Mouse (Mus musculus) bone marrow, adult 2 months (tissue): ENCODE measurements around the gene Mpst. TPM values are rescaled to one million over a fixed set of nuclear protein-coding genes. Genes with fewer than 3 reads are reported as not detected.

Experiments
- H3K27ac ChIP-seq: fragments of 200-500 bp; 2 replicates; pipeline ENCODE4 v1.5.1; 2012; ENCODE audit warnings: low read depth, mild to moderate bottlenecking, control low read depth, inconsistent platforms, low read length; ENCODE audit not compliant: control insufficient read depth, poor library complexity, insufficient read depth
- H3K4me1 ChIP-seq: fragments of 200-500 bp; 2 replicates; pipeline ENCODE4 v1.6.1; 2011; ENCODE audit warnings: low read length; ENCODE audit not compliant: control insufficient read depth, insufficient read depth
- H3K4me3 ChIP-seq: fragments of 200-500 bp; replicated peaks from 2 replicates; pipeline ENCODE3; 2011; ENCODE audit warnings: mild to moderate bottlenecking, low read depth, low read length, control low read depth; ENCODE audit not compliant: control insufficient read depth
- CTCF ChIP-seq: fragments of 200-500 bp; IDR thresholded peaks from 2 replicates; pipeline ENCODE4 v1.5.1; 2011; ENCODE audit warnings: low read length, control low read depth; ENCODE audit not compliant: control insufficient read depth, insufficient read depth
- POLR2A ChIP-seq: fragments of 200-500 bp; IDR thresholded peaks from 2 replicates; pipeline ENCODE4 v1.6.1; 2011; ENCODE audit warnings: low read depth, mild to moderate bottlenecking, control low read depth, low read length, borderline replicate concordance; ENCODE audit not compliant: control insufficient read depth
- WGBS: fragments of 180-500 bp; shearing (Covaris S2); methylation state at CpG from one replicate; pipeline ENCODE4 v1.1.7; 2018; 5-methylcytosine and 5-hydroxymethylcytosine counted together
- polyA plus RNA-seq: library from polyadenylated mRNA; stranded (reverse); fragments of >200 nt; gene quantifications from 2 replicates; pipeline ENCODE4 v1.2.4, GENCODE M21; 2011; ENCODE audit warnings: low replicate concordance; ENCODE audit not compliant: missing spikeins, insufficient read depth, insufficient read length

The Mpst gene
- polyA plus RNA-seq, 1 experiment, result 49.5 TPM

DNA sequence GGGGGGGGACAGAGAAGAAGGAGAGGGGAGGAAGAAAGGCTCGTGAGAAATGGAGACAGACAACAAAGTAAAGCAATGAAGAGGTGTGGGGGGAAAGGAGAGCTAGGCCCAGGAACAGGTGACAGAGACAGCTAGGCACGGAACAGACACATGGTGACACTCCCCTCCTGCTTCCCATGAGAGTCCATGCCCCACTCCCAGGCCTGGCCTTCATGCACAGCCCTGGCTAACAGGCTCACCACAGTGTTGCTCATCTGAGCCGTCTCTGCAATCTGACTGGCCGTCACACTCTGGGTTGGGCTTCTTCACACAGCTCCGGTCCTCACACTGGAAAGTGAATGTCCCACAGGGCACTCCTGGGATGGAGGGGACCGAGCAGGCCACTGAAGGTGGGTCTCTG, 37.6 kb downstream of the Mpst start:
- TF ChIP-seq CTCF (no peak), POLR2A (no peak)
- Histone ChIP-seq H3K4me3 (no peak overlapping the region), H3K4me1 (peaks cover 3% of the 10 kb centered on the region; the same call in 1 of the 2 replicates), H3K27ac (no peak overlapping the region)
- WGBS, result 75% methylated on average over 6 of the region's 6 CpGs

DNA sequence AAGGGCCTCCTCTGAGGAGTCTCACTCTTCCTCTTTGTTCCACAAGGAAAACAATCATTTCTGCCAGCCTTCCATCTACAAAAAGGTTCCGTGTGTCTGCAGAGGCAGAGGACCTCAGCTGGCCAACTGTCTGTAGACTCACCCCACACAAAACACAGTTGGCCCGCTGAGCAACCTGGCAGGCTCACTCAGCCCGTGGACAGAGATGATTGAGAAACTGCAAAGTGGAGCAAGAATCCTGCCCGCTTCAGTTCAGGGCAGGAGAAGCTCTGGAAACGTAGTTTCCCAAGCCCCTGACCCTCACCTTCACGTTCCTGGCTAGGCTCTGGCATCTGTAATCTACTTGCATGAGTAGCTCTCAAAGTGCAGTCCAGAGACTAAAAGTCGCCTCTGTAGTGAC, 40.9 kb downstream of the Mpst start:
- H3K4me3 ChIP-seq, result no peak overlapping the region
- H3K27ac ChIP-seq, result no peak overlapping the region
- TF ChIP-seq CTCF (no peak), POLR2A (no peak)
- no peaks in the 10 kb centered on the region; the same call in 1 of the 2 replicates for H3K4me1 ChIP-seq
- 41% methylated on average over 7 of the region's 7 CpGs for WGBS

DNA sequence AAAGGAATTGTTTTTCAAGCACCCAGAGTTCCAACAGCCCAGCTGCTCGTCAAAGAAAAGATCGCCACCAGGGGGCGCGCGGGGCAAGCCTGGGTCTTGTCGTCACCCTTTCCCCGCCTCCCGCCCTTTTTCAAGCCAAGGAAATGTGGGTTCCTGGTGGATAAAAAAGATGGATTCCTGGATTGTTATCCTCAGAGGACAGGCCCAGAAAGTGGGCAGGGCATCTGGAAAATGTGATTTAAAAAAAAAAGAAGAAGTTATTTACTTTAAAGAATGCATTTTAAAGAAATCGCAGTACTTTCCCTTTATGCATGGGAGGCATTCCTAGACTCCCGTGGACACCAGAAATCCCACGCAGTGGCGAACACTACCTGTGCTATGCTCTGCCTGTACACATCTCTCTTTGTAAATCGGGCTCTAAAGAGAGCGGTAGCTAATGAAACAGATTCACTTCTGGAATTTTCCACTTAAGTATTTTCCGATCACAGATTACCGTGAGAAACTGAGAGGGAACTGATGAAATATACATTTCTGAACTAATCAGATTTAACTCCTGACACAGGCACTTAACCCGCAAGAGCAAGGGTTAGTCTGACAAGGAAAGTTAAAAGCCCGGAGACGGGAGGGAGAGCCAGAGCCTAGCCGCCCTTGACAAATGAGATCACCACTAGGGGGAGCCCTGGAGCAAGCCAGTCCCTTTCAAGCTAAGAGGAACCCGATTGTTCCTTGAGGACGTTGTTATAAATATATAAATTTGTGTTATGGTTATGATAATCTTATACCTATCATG, 41.7 kb downstream of the Mpst start:
- under 1% methylated on average over 22 of the region's 22 CpGs for WGBS
- Histone ChIP-seq H3K4me3 (peak overlapping the region; percentile 79), H3K4me1 (no peaks in the 10 kb centered on the region; the same call in 1 of the 2 replicates), H3K27ac (no peak overlapping the region)
- TF ChIP-seq POLR2A, result no peak
- peak; percentile 87 for TF ChIP-seq CTCF

DNA sequence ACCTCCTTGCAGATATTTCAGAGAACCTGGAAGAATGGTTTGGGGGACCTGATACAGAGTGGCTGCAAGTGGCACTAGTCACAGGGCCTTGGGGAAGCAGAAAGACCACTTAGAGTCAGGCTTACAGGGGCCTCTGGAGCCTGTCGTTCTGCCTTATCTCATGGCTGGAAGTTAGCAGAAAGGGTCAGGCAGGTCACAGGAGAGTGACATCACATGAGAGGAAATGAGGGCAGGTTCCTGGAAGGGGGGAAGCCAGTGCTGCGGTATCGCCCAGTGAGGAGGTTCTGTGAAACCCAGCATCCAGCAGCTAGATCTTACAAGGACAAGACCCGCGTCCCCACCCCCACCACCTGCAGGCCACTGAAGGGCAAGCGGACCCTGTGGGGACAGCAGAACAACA, 42.9 kb downstream of the Mpst start:
- WGBS, result 40% methylated on average over 6 of the region's 6 CpGs
- Histone ChIP-seq H3K4me1 (no peaks in the 10 kb centered on the region; the same call in 1 of the 2 replicates), H3K4me3 (no peak overlapping the region), H3K27ac (no peak overlapping the region)
- no peak for TF ChIP-seq POLR2A
- no peak for TF ChIP-seq CTCF

DNA sequence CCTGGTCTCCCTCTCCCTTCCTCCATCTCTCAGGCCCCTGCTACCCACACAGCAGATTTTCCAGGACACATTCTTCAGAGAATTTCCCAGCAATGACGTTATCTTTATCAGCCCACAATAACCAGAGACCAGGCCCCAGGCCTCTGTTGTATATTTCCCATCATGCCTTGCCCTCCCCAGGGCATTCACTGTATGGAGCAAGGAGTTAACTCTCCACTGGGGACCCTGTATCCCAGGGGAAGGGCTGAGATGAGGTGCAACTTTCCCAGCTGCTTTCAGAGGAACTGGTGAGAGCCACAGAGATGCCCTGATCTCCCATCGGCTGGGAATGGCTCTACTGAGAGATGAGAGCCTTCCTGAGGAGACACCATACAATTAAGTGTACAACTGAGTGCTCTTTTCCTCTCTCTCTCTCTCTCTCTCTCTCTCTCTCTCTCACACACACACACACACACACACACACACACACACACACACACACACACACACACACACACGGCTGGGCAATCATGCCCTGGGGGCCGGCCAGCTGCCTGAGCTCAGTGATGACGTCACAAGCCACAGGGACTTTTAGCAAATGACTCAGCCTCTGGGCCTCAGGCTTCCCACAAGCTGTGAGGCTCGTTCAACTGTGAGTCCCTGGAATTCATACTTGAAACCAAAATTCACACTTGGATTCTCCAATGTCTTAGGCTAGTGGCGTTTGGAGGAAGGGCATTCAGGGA, 43.6 kb downstream of the Mpst start:
- Histone ChIP-seq H3K27ac (no peak overlapping the region), H3K4me1 (no peaks in the 10 kb centered on the region; the same call in 1 of the 2 replicates), H3K4me3 (no peak overlapping the region)
- TF ChIP-seq POLR2A (no peak), CTCF (no peak)
- 11% methylated on average over 7 of the region's 7 CpGs for WGBS

DNA sequence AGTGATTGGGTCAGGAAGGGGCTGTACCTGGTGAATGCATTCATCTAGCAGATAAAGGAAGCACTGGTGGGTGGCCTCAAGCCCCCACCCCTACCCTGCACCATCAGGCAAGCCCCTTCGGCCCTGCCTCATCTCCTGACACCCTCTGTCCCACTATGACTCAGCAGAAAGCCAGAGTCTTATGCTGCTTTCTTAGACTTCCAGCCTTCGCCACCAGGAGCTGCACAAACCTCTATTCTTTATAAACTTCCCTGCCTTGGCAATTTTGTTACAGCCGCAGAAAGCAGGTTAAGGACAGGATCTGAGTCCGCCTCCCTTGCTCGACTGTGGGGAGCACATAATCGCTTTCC, 44.2 kb downstream of the Mpst start:
- WGBS, result 62% methylated on average over 6 of the region's 6 CpGs
- Histone ChIP-seq H3K4me1 (no peaks in the 10 kb centered on the region; the same call in 1 of the 2 replicates), H3K4me3 (no peak overlapping the region), H3K27ac (no peak overlapping the region)
- TF ChIP-seq POLR2A (no peak), CTCF (no peak)

DNA sequence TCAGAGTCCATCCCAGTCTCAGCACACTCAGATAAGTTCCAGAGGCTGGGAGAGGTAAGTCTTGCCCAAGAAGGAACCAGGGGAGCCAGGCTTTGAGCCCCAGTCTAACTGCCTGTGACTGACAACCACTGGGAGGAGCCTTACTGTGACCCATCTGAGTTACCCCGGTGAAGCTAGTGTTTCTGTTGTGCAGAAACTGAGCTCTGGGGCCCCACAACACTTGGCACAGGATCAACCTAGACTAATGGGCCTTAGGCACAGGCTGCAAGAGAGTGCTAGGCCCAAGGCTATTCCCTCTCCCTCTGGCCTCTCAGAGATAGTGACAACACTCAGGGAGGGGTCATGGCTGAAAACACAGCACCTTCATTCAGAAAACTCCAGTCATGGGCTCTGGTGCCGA, 45.0 kb downstream of the Mpst start:
- no peak for TF ChIP-seq CTCF
- WGBS, result 37% methylated on average over 2 of the region's 2 CpGs
- Histone ChIP-seq H3K4me1 (no peaks in the 10 kb centered on the region; the same call in 1 of the 2 replicates), H3K4me3 (no peak overlapping the region), H3K27ac (no peak overlapping the region; the same call in 1 of the 2 replicates)

DNA sequence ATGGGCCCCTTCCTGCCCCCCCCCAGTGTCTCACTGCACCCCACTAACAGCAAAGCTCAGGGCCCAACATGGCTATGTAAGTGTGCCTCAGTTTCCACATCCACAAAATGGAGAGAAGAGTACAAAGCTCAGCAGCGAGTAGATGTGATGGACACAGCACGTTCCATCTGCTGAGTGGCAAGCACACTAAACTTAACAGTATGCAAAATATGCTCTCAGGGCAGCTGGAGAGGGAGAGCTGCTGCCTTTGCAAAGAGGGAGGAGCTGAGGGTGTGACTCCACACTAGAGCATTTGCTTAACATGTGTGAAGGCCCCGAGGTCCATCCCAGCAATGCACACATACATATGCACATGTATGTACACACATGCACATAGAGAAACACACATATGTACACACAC, 46.7 kb downstream of the Mpst start:
- Histone ChIP-seq H3K4me3 (no peak overlapping the region), H3K27ac (no peak overlapping the region), H3K4me1 (no peaks in the 10 kb centered on the region; the same call in 1 of the 2 replicates)
- TF ChIP-seq POLR2A, result no peak
- no peak for TF ChIP-seq CTCF
- 83% methylated on average over 3 of the region's 3 CpGs for WGBS
